Mouse (Mus musculus) bone marrow, adult 2 months (tissue): Measurements from ENCODE around the gene Rasl12. TPM values are rescaled to one million over a fixed set of nuclear protein-coding genes. Genes with fewer than 3 reads are reported as not detected.

ENCODE experiments used
- H3K27ac ChIP-seq: fragments of 200-500 bp; 2 replicates; pipeline ENCODE4 v1.5.1; 2012; ENCODE audit warnings: low read depth, mild to moderate bottlenecking, control low read depth, inconsistent platforms, low read length; ENCODE audit not compliant: control insufficient read depth, poor library complexity, insufficient read depth
- H3K4me1 ChIP-seq: fragments of 200-500 bp; 2 replicates; pipeline ENCODE4 v1.6.1; 2011; ENCODE audit warnings: low read length; ENCODE audit not compliant: control insufficient read depth, insufficient read depth
- H3K4me3 ChIP-seq: fragments of 200-500 bp; replicated peaks from 2 replicates; pipeline ENCODE3; 2011; ENCODE audit warnings: mild to moderate bottlenecking, low read depth, low read length, control low read depth; ENCODE audit not compliant: control insufficient read depth
- CTCF ChIP-seq: fragments of 200-500 bp; IDR thresholded peaks from 2 replicates; pipeline ENCODE4 v1.5.1; 2011; ENCODE audit warnings: low read length, control low read depth; ENCODE audit not compliant: control insufficient read depth, insufficient read depth
- POLR2A ChIP-seq: fragments of 200-500 bp; IDR thresholded peaks from 2 replicates; pipeline ENCODE4 v1.6.1; 2011; ENCODE audit warnings: low read depth, mild to moderate bottlenecking, control low read depth, low read length, borderline replicate concordance; ENCODE audit not compliant: control insufficient read depth
- WGBS: fragments of 180-500 bp; shearing (Covaris S2); methylation state at CpG from one replicate; pipeline ENCODE4 v1.1.7; 2018; 5-methylcytosine and 5-hydroxymethylcytosine counted together
- polyA plus RNA-seq: library from polyadenylated mRNA; stranded (reverse); fragments of >200 nt; gene quantifications from 2 replicates; pipeline ENCODE4 v1.2.4, GENCODE M21; 2011; ENCODE audit warnings: low replicate concordance; ENCODE audit not compliant: missing spikeins, insufficient read depth, insufficient read length

The Rasl12 gene
- polyA plus RNA-seq, 1 experiment, result not detected

DNA sequence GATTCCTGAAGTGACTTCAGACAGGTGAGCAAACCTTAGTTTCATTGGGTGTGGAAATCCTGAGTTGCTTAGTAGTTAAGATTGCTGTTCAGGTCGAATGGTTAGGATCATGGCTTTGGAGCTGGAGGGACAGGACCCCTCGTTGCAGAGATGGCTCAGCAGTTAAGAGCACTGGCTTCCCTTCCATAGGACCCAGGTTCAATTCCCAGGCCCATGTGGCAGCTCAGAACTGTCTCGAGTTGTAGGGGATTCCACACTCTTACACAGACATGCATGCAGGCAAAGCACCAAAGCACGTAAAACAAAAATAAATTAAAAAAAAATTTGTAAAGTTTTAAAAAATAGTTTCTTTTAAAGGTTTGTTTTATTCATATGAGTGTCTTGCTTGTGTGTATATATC, 36.9 kb downstream of the Rasl12 start:
- Histone ChIP-seq H3K4me3 (no peak overlapping the region), H3K4me1 (peaks cover 1% of the 10 kb centered on the region; the same call in 1 of the 2 replicates), H3K27ac (no peak overlapping the region)
- WGBS, result 70% methylated on average over 4 of the region's 4 CpGs
- TF ChIP-seq POLR2A (no peak), CTCF (no peak)

DNA sequence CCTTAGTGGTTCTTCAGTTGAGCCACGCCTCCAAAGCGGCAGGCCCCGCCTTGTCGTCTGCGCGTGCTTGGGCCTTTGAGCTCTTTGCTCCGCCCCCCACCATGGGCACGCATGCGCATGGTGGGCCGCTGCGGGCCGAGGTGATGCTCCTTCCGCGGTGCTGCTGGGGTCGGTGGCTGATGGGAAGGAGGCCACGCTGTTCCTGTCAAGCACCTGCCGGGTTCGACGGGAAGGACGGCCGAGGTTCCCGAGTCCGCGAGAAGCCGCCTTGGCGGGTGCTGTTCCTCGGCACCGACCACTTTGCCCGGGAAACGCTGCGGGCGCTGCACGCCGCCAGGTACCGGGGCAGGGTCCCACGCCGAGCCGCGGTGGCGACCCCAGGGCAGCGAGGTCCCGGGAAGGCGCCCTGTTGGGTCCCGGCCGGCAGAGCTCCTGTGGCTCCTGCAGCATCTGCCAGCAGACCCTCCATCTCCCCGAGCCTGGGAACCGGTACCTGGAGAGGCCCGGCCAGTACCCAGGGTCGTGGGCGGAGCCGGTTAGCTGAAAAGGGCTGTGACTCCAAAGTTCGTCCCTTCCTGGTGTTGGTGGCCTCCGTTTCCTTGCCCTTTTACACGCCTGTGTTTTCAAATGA, 37.5 kb downstream of the Rasl12 start, which contains the start of gene Mtfmt:
Gene Mtfmt, plus strand, starts transcription at position 112 of the 631 bp plus-strand sequence.
- Histone ChIP-seq H3K4me3 (peak within 1 kb of the TSS; percentile 99), H3K27ac (0 out of 2 replicates have a peak within 1 kb of the TSS, but pooled peaks have one; percentile 47)

DNA sequence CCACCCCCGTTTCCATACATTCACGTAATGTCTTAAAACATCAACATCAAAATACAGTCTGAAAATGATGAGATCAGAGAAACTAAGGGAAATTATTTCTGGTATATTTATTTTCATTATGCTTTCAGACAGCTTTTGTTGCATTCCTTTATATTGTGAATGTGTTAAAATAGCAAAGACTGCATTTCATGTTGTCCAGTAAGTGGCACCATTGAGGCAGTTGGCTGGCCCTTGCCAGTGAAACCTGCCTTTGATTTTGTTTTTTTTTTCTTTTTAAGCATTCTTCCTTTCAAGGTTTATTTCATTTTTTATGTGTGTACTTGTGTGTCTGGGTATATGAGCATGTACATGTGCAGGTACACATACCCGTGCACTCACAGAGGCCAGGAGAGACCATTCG, 46.4 kb downstream of the Rasl12 start:
- no peak overlapping the region for H3K4me3 ChIP-seq
- no peaks in the 10 kb centered on the region for H3K4me1 ChIP-seq
- 88% methylated on average over 4 of the region's 4 CpGs for WGBS
- no peak overlapping the region for H3K27ac ChIP-seq
- no peak for TF ChIP-seq CTCF
- TF ChIP-seq POLR2A, result no peak

More for the DNA sequence above, 37.5 kb downstream of the Rasl12 start, which contains the start of gene Mtfmt:
- TF ChIP-seq CTCF, result no peak
- peak; percentile 91 for TF ChIP-seq POLR2A
- WGBS, result under 1% methylated on average over 54 of the region's 54 CpGs
- H3K4me1 ChIP-seq, result peaks cover 1% of the 10 kb centered on the region; the same call in 1 of the 2 replicates

DNA sequence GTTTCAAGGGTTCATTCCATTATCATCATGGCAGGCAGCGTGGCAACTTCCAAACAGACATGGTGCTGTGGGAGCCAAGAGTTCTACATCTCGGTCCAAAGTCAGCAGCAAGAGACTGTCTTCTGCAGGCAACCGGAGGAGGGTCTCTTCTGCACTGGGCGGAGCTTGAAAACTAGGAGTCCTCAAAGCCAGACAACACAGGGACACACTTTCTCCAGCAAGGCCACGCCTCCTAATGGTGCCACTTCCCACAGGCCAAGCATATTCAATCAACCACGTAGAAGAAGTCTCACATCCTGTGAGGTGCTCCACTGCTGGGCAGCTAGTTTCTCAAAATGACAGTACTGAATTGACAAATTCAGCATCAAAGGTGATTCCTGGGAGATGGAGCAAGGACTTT, 49.6 kb downstream of the Rasl12 start:
- no peak overlapping the region for H3K4me3 ChIP-seq
- no peak overlapping the region for H3K27ac ChIP-seq
- TF ChIP-seq CTCF (no peak), POLR2A (no peak)
- WGBS, result 86% methylated on average over 6 of the region's 6 CpGs
- H3K4me1 ChIP-seq, result no peaks in the 10 kb centered on the region

DNA sequence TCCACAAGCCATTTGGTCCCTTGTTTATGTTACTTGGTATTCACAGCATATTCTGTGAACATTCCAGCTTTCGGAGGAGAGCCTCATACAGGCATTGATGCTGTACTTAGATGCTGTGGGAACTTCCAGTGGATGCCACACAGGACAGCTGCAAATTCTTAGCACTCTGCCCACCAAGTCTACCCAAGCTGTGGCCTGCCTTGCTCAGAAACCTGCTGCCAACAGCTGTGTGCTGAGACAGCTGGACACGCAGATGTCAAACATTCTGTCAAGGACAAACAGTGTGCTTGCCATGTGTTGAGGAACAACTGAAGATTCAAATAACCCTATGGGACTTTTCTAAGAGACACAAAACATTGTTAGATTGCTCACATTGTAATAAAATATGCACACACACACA, 60.7 kb downstream of the Rasl12 start:
- H3K27ac ChIP-seq, result no peak overlapping the region
- H3K4me1 ChIP-seq, result peaks cover 1% of the 10 kb centered on the region; the same call in 1 of the 2 replicates
- no peak for TF ChIP-seq POLR2A
- no peak for TF ChIP-seq CTCF
- 80% methylated on average over 2 of the region's 2 CpGs for WGBS
- no peak overlapping the region for H3K4me3 ChIP-seq

DNA sequence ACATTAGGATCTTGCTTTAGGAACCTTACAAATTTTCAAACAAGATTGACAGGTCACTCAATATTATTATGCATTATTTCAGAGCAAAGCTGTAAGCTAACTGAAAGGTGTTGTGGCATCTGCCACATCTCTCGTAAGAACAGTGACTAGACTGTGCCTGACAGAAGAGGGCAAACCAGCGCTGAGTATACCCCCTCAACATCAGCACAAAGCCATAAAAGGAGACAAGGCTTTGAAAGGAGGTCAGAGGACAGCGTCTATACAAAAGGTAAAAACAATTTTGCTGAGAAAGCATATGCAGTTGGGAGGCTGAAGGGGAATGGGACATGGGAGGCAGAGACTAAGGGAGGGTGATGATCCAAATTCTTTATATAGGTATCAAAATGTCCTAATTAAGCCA, 61.9 kb downstream of the Rasl12 start:
- 69% methylated on average over 3 of the region's 3 CpGs for WGBS
- TF ChIP-seq CTCF (no peak), POLR2A (no peak)
- no peak overlapping the region for H3K27ac ChIP-seq
- peaks cover 1% of the 10 kb centered on the region; the same call in 1 of the 2 replicates for H3K4me1 ChIP-seq
- no peak overlapping the region for H3K4me3 ChIP-seq

DNA sequence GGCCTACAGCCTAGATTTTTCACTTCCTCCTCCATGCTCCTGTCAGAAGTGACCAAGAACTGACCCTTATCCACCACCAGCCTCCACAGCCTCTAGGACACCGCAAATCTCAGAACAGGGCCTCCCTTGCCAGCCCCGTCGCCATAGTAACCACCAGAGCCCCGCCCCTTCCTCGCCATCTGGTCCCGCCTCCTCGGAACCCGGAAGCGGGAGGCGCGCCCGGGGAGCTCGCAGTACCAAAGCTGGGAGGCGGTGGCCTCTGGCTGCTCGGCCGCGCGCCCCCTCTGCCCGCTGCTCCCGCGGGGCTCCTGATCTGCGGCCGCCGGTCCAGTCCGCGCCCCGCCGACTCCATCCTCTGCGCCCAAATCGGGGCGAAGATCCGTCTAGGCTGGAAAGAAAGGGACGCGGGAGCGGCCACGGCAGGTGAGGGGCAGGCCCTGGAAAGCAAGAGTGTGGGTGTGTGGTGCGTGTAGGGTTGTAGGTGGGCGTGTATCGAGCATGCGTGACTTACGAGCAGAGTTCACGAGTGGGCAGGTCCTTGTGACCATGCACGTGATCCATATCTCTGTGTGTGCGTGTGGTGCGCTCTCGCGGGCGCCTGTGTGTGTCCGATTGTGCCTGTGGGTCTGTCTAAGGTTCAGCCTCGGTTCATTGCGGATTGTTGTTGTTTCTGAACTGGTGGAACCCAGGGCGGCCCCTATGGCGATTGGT, 62.6 kb downstream of the Rasl12 start, which contains the start of gene Spg21:
Gene Spg21, plus strand, starts transcription at position 216 of the 711 bp plus-strand sequence.
- under 1% methylated on average over 53 of the region's 53 CpGs for WGBS

DNA sequence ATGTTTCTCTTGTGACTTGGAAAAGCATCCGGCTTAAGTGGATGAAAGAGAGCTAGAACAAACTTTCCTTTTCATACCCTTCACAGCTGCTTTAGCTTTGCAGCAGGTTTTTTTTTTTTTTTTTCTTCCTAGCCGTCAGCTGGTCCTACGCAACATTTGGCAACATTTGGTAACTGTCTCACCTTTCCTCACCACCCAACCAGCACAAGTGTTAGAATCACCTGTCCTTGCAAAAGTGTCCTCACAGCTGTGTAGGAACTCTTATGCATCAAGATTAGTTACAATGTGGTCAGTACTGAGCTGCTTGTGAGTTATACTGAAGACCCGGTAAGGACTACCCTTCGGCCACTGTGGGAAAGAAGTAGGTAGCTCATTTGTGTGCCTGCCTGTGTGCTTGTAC, 64.2 kb downstream of the Rasl12 start:
- TF ChIP-seq POLR2A (no peak), CTCF (no peak)
- Histone ChIP-seq H3K27ac (no peak overlapping the region), H3K4me3 (no peak overlapping the region), H3K4me1 (peaks cover 1% of the 10 kb centered on the region; the same call in 1 of the 2 replicates)
- WGBS, result 66% methylated on average over 5 of the region's 5 CpGs

More for the DNA sequence above, 62.6 kb downstream of the Rasl12 start, which contains the start of gene Spg21:
- TF ChIP-seq CTCF, result no peak
- peak within 1 kb of the TSS; percentile 84 for H3K4me3 ChIP-seq
- peaks cover 1% of the 10 kb centered on the region; the same call in 1 of the 2 replicates for H3K4me1 ChIP-seq
- peak within 1 kb of the TSS; percentile 90 for H3K27ac ChIP-seq
